Mouse (Mus musculus) right cerebral cortex, adult 18-20 months (tissue): ENCODE results near the gene Cdc42ep3.
A peak's percentile ranks its signal among the peaks of the same experiment; 100 is the strongest.

Source experiments
- DNase-seq: peaks from one replicate; pipeline ENCODE4 v3.0.0; 2022; ENCODE audit warnings: mixed read lengths

Cdc42ep3 gene

GRCm38 (mm10) chr17:79354444-79355270 lies at the start of gene Cdc42ep3:
Gene Cdc42ep3, minus strand, starts transcription at chr17:79355091.
- DNase-seq, result peak; percentile 80

GRCm38 (mm10) chr17:79400356-79400755 lies 45.5 kb upstream of the Cdc42ep3 start:
- DNase-seq, result no peak

- no peak for DNase-seq
These were observed 43.5 kb upstream of the Cdc42ep3 start for GRCm38 (mm10) chr17:79398416-79398815.

DNA sequence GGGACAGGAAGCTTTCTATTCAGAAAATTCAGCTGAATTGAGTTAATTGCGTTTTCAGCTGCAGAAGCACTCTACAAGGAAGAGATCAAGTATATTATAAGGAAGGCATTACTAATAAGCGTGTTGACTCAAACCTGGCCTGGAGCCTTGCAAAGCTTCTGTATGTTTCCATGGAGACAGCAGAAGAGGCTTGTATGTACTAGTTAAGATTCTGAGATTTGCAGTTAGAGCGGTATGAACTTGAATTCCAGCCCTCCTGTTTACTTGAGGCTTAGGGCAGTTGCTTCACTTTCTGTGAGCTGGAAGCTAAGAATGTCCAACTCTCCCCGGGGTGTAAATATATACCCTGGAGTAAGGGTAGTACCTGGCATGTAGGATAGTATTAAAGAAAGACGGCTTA lies 39.9 kb upstream of the Cdc42ep3 start:
- DNase-seq, result no peak

- no peak for DNase-seq
These were observed 39.0 kb upstream of the Cdc42ep3 start for GRCm38 (mm10) chr17:79393886-79394285.

- DNase-seq, result no peak
These were observed 32.7 kb upstream of the Cdc42ep3 start for GRCm38 (mm10) chr17:79387465-79388066.

DNA sequence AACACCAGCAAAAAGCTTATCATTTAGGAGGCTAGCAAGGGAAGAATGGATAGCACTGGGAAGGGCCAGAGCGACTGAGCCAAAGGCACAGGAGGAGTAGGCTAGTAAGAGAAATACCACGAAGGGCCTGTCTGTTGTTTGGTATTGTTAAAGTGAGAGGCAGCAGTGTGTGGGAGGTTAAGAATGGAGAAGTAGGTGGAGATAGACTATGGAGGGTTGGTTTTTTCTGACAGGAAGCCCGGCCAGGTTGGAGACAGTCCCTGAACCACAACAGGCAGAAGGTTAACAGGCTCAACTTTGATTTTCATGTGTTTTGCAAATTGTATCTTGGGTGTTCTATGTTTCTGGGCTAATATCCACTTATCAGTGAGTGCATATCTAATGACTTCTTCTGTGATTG lies 26.6 kb upstream of the Cdc42ep3 start:
- DNase-seq, result no peak

GRCm38 (mm10) chr17:79379191-79379590 lies 24.3 kb upstream of the Cdc42ep3 start:
- DNase-seq, result no peak

- DNase-seq, result no peak
These were observed 21.7 kb upstream of the Cdc42ep3 start for GRCm38 (mm10) chr17:79376434-79377210.

DNA sequence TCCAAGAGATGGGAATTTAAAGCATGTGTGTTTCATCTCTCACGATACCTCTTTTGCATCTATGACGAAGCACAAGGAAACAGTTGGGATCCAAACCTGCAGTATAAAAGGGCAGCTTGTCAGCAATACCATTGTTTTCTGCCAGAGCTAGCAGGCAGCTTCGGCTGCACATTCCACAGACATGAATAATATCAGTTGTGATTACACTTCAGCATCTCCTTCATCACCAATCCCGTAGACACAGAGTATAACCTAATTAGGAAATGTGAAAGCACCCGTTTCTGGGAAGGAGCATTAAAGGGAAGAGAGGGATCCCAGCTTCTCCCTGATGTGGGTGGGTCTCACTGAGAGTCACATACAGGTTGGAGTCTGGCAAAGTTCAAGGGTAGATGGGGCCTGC lies 18.1 kb upstream of the Cdc42ep3 start:
- no peak for DNase-seq

DNA sequence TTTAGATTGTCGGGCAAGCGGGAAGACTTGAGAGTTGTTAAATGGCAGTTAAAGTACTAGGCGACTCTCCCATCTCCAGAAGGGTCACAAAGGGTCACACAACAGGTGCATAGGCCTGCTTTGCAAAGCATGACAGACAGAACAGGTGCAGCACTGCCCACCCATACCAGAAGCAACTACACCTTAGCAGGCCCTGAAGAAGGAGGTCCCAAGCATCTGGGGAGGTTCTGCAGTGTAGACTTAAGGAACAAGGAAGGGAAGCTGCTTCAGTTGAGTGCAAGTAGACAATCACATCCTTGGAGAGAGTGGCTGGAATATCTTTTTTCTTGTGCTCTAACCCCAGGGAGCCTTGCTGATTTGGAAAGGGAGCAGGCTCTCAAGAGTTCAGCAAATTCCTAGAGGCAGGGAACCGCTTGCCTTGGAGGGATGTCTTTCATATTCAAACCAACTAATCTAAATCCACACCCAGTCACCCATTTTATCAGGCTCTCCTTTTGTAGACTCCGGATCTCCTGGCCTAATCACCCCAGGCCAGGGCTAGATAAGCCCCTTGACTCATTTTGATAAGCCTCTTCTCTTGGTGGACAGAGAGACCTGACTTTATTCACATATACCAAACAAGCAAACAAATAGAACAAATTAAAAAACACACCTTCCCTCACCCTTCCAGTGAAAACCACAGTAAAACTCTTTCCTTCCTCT lies 10.0 kb upstream of the Cdc42ep3 start:
- DNase-seq, result no peak

GRCm38 (mm10) chr17:79356071-79356601 lies 1.2 kb upstream of the Cdc42ep3 start:
- no peak for DNase-seq

DNA sequence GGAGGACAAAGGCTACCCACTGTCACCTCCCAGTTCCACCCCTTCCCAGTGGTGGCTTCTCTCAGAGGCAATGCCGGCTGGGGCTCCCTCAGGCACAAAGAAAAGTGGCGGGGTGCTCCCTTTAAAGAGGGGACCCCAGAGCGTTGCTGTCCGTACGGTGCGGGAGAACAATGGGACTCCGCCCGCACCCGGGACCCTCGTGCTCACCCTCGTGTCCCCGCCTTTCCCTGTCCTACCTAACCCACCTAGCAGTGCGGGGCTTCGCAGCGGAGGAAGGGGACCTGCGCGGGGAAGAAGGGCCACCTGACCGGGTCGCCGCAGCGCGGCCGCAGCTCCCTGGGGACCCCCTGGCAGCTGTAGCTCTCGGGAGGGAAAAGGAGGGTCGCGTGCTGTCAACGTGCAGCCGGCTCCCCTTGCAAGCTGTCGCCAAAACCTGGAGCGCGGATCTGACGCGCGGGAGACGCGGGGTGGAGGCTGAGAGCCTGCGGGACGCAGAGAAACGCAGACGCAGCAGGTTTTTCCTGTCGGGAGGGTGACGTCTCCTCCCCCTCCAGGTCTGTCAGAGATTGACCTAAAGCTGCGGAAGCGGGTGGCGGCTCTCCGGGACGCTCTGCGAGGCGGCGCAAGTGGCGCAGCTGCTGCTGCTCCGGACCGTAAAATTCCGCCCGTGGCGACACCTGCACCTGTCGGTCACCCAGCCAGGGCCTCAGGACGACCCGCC lies 540 bp upstream of the Cdc42ep3 start:
- DNase-seq, result peak; percentile 81

- DNase-seq, result no peak
These were observed 782 bp downstream of the Cdc42ep3 start for GRCm38 (mm10) chr17:79354174-79354443.

DNA sequence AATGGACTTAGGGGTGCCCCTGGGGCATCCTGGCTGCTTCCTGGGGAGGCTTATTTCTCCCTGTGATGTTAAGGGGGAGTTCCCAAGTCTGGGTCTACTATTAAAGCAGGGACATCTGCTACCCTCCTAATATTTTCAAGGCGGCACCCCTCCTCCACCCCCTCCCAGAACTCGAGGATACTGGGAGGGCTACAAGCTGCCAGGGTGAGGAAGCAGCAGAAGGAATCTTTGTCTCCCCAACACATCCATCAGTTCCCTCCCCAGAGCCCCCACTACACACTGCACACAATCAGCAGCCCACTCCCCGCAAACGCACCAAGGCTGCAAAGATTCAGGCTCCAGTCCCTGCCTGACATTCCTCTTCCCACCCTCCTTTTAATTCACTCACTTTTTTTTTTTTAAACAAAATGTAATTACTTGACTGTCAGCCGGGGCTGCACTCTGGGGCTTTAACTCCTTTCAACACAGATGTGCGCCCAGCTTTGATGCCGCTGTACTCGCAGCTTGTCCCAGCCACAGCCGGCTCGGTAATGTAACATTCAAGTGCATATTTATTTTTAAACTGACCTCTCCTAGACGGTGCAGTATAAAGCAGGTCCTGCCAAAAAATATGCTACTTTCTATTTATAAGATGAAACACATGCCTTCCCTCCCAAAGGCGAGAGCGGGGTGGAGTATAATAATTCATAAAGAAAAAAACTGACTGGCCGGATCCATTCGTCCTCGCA lies 1.3 kb downstream of the Cdc42ep3 start:
- DNase-seq, result no peak

- DNase-seq, result no peak
These were observed 4.1 kb downstream of the Cdc42ep3 start for GRCm38 (mm10) chr17:79350751-79351191.

DNA sequence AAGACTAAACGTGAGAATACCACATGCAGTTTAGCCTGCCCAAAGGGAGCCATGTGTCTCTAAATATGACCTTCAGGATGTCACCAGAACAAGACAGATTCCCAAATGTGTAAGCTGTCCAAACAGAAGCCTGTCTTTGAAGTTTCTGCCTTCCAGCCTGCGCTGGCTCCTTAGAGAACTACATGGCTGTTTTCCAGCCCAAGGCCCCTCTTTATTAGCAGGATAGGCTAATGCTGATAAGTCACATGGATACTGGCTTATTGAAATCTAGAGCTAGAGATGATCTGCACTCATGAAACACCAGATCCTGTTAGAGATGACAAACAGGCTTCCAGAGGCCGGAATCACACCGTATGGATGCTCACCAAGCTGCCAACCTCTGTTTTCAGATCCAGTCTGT lies 5.5 kb downstream of the Cdc42ep3 start:
- DNase-seq, result no peak

GRCm38 (mm10) chr17:79347920-79348589 lies 6.8 kb downstream of the Cdc42ep3 start:
- no peak for DNase-seq

GRCm38 (mm10) chr17:79347291-79347690 lies 7.6 kb downstream of the Cdc42ep3 start:
- DNase-seq, result no peak

- DNase-seq, result no peak
These were observed 9.7 kb downstream of the Cdc42ep3 start for GRCm38 (mm10) chr17:79345001-79345709.
